Mouse (Mus musculus): Measurements from ENCODE around the gene Saal1.

DNA sequence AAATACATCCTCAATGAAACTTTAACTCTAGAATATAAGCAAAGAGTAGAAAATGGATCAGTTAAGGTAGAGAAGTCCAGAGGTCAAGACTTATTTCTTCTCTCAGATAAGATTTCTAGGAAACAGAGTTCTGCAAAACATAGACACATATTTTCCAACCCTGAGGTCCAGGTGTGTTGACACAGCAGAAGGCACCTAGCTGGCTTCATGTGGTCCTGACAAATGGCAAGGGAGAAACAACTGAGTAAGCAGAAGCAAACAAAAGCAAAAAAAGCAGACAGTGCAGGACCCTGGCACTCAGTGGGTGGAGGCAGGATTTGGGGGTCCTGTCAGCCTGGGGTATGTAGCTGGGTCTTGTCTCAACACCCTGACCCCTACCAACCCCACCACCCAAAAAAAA lies 29.7 kb downstream of the Saal1 start:
- TF ChIP-seq EP300 (IDR thresholded peaks at IDR 0.05; ENCODE audit: insufficient read depth, low read depth, low read length) (no peak), CTCF (IDR thresholded peaks at IDR 0.05) (no peak)

Data from heart, adult 2 months (tissue).